Mouse (Mus musculus) heart, postnatal 0 days (tissue): ENCODE measurements around the gene Nt5dc3.

Experiments
- CTCF ChIP-seq: IDR thresholded peaks from 2 replicates; pipeline ENCODE4 v1.5.1; 2016; ENCODE audit warnings: antibody characterized with exemption, control low read depth, low read depth
- EP300 ChIP-seq: IDR thresholded peaks from 2 replicates; pipeline ENCODE4 v1.6.1; 2016; ENCODE audit warnings: antibody characterized with exemption, low read depth

DNA sequence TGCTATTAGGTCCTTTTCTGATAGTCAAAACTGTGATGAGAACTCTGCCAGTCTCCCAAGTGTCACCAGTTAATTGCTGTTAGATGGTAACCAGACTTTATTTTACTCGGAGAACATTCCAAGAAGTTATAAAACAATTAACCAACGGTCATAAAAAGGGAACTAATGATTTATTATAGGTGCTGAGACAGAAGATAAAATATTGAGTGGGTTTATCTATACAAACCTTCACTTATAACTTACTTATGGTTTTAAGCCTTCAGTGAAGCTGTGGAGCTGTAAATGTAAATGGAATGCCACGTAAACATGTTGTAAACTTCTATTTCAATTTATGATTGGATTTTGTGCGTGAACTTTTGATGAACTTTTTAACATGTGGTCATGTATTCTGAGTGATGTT, 5.4 kb upstream of the Nt5dc3 start:
- TF ChIP-seq CTCF (no peak), EP300 (no peak)
